Mouse (Mus musculus) layer of hippocampus, postnatal 25 days (tissue): ENCODE measurements around the gene Kcmf1. TPM values are rescaled to one million over a fixed set of nuclear protein-coding genes. Genes with fewer than 3 reads are reported as not detected.

Experiments used
- DNase-seq, 2 experiments: peaks; one replicate each; pipeline ENCODE4 v3.0.0; 2022; ENCODE audit warnings: mixed read lengths in 2 of 2, low spot score in 1 of 2; ENCODE audit errors: extremely low spot score in 1 of 2
- total RNA-seq, 2 experiments: library from RNA; stranded (reverse); gene quantifications; 2 replicates each; pipeline ENCODE4 v1.2.3; 2021

Kcmf1 gene
- total RNA-seq = 10 to 100 TPM; 60.1 to 65.6 TPM

DNA sequence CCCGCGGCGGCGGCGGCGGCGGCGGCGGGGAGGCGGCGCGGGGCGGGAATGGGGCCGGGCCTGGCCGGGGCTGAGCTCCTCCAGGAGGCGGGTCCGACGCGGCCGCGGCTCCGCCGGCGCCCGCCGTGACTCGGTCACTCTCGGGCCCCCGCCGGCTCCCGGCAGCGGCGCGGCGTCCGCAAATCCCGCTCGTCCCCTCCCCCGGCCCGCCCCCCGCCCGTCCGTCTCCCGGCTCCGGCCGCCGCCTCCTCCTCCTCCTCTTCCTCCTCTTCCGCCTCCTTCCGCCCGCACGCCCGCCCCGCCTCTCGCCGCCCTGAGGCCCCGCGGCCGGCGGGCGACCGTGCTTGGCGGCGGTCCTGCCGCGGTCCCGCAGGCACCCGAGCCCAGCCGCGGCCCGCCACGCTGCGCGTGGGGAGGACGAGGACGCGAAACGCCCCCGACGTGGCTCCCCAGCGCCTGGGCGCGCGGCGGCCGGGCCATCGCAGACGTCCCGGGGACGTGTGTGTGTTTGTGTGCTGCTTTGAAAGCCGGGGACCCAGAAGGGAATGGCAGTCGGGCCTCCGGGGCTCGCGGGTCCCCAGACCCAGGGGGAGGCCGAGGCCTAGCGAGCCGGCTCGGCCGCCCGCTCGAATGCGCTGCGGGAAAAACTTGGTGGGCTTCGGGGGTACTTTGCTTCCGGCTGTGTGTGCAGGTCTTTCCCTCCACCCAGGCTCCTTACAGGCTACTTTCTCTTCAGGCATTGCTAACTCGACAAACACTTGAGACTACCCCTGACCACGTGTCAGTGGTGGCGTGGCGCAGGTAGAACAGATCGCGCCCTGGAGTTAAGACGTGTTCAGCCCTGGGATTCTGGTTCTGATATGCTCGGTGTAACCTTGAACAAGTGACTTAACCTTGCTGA, at the start of gene Kcmf1:
Gene Kcmf1, minus strand, starts transcription at position 199 of the 901 bp plus-strand sequence.
- peak; percentile 49 to 65 for DNase-seq

DNA sequence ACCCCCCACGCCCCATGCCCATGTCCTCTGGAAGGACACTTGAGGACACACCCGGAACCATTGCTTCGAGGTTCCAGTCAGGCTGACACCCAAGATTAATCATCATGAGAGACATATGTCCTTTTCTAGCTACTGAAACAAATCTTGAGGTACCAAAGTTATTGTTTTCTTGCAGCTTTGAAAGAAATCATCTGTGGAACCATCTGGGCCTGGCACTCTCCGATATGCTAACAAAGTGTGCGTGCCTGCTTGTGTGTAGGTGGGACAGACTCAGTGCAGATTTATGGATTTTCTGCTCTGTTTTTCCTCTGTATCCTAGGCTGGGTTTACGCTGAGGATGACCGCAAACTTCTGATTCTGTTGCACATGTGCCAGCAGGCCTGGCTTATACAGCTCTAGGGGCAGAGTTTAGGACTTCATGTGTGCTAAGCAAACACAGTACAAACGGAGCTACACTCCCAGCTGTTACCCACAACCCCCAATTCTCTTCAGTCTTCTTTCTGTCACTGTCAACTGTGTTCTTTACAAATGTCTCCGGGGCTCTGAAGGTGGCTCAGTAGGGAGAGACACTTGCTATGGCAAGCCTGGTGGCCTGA, 49.5 kb upstream of the Kcmf1 start:
- DNase-seq = peak; percentile 48 to 58

DNA sequence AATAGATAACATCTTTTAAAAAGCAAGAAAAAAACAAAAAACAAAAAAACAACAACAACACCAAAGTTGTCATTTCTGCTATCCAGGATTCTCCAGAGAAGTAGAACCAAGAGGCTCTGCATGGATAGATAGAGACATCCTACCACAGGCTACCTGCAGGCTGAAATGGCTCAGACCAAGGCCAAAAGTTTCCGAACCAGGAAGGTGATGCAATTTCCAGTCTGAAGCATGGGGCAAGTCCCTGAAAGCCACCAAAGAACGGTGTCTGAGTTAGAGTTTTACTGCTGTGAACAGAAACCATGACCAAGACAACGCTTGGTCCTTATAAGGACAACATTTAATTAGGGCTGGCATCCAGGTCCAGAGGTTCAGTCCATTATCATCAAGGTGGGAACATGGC, 48.6 kb upstream of the Kcmf1 start:
- no peak for DNase-seq

DNA sequence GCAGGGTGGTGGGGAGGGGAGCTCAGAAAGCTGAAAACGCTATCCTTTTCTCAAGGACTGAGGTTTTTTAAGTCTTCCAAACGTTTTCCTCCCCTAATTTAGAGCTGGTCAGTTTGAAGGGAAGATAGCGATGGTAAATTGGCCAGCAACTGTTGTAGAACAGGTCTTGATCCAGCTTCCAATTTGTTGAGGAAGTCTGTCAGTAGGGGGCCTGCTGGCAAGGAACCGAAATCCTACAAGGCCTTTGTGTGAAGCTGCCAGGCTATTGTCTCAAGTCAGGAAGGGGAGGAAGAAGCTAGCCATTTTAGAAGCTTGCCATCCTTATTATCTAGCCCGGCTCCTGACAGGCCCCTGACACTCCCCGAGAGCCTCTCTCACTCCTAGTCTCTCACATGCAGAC, 48.2 kb upstream of the Kcmf1 start:
- DNase-seq = no peak

DNA sequence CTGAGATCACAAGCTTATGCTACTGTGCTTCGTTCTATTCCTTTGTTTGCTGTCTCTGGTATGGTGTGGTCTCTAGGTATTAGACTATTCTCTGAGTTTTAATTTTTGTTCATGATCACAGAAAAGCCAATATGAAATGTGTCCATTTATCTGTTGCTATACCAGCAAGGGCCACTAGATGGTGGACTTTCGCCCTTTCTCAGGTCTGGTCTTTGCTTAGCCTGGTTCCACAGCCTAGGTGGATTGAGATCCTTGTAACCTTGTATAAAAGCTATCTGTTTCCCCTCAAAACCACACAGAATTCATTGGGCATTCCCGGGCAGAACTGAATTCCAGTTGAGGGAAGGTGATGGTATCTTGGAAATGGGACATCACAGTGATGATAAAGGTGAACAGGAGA, 40.7 kb upstream of the Kcmf1 start:
- peak; percentile 56 to 89 for DNase-seq

DNA sequence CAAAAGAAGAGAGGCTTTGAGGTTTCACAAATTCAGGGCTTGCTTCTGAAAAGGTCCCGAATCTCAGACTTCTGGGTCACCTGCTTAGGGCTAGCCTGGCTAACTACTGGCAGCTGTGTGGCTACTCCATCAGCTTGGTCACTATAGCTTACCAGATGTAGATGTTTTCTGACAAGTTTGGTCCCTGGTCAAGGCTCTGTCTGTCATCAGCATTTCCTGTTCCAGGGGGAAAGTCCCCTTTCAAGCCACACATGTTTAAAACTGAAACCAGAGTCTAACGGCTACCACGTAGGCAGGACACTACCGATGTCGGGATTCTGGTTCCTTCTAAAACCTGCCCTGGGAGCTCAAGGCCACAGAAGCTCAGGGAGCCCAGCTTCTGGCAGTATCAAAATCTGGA, 38.1 kb upstream of the Kcmf1 start:
- DNase-seq = no peak

DNA sequence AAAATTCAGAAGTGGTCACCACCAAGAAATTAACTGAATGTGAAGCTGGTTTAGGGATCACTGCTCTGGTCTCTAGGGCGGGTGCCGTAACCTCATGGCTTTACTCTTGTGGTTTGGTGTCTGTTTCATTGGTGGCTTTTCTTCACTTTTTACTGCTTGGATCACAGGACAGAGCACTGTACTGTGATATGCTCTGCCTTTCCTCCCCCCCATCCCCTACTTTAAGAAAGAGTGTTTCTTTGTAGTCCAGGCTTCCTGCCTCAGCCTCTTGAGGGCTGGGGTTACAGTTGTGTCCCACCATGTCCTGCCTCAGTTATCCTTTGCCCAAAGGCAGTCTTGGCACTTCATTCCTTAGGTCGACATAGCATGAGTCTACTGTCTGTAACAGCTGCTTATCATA, 37.7 kb upstream of the Kcmf1 start:
- no peak for DNase-seq

DNA sequence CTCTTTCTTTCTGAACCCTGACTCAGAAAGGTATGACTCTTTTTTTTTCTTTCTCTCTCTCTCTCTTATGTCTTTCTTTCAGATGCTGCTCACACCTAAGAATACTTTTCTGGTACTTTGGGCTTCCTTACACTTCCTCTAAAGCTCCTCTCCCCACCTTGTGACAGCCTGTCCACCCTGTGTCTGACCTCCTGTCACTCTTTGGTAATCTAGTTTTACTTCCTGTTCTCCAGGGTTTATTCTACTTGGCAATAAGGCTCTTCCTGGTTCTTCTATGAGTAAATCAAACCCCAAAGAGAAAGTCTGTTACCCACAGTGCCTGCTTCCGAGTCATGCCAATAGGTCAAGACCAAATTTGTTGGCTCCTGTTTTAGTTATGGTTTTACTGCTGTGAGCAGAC, 33.2 kb upstream of the Kcmf1 start:
- DNase-seq = no peak

DNA sequence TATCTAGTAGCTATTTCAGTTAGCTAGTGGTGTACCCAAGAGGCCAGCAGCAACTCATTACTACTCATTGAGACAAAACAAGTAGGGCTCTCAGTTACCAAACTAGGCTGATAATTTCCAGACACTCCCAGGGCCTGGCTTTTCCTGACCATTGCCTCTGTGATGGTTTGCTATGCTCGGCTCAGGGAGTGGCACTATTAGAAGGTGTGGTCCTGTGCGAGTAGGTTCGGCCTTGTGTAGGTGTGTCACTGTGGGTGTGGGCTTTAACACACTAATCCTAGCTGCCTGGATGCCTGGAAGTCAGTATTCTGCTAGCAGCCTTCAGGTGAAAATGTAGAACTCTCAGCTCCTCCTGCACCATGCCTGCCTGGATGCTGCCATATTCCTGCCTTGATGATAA, 31.8 kb upstream of the Kcmf1 start:
- DNase-seq = no peak

DNA sequence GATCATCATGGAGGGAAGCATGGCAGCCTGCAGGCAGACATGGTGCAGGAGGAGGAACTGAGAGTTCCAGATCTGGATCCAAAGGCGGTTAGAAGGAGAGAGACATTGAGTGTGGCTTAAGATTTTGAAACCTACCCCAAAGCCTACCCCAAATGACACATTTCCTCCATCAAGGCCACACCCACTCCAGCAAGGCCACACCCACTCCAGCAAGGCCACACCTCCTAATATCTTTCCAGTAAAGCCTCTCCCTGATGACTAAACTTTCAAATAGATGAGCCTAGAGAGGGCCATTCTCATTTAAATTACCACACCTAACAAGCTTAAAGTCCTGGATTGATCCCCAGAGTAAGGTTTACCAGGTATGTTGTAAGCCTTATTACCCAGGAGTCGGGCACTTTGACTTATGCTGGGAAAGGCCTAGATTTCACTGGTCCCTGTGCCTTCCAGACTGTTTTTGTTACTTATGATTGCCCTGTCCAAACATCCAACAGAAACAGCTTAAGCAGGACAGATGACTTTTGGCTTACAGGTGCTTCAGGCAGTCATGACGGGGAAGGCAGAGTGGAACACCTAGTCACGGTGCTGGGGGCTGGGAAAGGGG, 30.1 kb upstream of the Kcmf1 start:
- DNase-seq = no peak

DNA sequence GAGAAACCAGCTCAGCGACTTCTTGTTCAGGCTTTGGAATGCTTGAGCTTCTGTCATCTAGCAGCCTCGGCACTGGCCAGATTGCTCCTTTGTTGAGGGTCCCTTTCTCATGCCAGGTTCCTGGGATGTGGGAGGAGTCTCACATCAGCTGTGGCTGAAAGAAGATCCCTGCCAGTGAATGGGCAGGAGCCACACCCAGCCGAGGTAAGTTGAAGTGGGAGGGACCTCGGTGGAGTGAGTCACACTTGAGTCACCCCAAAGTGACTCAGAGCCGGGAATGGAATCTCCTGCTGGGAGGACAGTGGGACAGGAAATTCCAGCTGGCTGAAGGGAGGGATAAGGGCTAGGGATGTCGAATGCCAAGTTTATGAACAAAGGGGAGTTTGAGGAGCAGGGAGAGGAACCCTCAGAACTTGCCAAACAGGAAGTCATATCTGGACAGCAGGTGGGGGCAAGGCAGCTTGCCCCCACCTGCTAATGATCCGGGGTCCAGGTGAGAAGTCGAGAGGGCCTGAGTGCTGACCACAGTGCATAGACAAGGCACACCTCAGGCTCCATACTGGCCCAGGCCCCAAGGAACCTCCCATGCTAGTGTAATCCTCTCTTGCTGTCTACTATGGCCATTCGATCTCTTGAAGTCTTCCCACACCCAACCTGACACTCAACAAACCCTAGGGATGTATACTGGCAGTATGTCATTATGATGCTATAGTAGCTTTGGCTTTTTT, 27.1 kb upstream of the Kcmf1 start:
- no peak for DNase-seq

DNA sequence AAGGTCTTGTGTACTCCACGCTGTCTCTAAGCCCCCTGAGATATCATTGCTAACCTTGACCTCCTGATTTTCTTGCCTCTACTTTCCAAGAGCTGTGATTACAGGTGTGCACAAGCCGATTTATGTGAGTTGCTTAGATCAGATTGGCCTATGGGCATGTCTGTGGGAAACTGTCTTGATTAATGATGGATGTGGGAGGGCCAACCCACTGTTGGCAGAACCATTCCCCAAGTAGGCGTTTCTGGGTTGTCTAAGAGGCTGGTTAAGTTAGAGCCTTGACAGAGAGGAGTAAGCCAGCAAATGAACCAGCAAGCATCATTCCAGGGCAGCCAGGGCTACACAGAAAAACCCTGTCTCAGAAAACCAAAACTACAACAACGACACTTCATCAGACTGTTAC, 26.3 kb upstream of the Kcmf1 start:
- no peak for DNase-seq

DNA sequence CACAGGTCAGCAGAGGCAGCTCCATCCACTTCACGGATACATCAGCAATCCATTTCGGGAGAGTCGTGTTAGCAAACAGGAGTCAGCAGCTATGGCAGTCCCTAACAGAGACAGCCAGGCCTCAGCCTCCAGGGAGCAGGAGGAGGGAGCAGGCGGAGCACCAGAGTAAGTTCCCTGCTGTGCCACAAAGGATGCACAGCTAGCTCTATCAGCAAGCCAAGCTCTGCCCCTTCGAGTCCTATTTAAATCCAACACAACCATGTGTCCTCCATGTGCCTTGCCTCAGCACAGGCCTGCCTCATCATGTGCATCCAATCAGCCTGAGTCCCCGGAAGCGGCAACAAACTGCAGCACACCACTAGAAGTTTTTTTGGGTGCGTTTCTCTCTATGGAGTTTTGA, 23.6 kb upstream of the Kcmf1 start:
- no peak for DNase-seq

DNA sequence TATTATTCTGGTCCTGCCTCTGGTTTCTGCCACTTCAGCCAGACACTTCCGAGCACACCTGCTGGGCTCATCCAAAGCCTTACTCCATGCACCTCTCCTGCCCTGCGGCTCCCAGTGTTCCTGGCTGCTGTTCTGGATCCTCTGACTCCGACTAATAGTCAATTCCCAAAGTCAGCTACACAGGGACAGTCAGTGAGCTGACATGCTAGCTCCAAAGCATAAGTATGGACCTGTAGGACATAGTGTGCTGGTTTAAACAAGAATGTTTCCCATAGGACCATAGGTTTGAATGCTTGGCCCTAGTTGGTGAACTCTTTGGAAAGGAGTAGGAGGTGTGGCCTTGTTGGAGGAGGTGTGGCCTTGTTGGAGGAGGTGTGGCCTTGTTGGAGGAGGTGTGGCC, 21.3 kb upstream of the Kcmf1 start:
- no peak for DNase-seq

DNA sequence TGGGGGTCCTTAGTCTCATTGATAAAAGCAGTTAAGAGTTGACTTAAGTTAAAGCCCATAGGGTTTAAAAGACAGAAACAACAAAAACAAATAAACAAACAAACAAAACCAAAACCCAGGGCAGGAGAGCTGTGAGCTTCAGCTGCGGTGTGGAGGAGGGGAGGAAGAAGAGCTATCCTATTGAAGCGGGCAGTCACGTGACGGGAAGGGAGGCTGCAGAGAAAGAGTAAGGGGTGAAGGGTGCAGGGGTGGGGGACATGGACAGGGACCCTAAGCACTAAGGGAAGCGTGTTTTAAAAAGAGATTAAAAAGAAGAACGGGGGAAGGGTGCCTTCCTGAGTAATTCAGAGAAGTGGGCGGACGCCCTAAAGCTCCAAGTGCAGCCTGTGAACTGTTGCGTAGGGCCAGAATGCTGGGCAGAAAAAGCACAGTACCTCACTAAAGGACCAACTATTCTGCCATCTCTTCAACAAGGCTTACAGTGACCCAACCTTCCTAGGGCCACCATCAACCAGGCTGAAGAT, 18.8 kb upstream of the Kcmf1 start:
- no peak for DNase-seq

DNA sequence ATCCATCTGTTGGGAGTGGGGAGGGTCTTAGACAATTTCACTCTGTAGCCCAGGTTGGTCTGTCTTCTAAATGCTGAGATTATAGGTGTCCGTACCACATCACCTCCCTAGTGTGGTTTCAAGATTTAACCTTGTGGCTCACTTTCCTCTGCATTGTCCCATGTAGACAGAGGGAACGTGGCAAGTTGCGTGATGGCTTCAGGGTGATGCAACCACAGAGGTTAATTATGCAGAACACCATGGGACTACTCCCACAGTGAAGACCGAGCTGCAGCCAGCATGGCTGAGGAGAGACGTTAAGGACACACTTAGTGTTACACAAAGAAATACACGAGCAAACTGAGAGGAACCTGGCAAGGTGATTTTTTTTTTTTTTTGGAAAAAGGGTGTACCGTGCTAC, 16.6 kb upstream of the Kcmf1 start:
- DNase-seq = no peak

DNA sequence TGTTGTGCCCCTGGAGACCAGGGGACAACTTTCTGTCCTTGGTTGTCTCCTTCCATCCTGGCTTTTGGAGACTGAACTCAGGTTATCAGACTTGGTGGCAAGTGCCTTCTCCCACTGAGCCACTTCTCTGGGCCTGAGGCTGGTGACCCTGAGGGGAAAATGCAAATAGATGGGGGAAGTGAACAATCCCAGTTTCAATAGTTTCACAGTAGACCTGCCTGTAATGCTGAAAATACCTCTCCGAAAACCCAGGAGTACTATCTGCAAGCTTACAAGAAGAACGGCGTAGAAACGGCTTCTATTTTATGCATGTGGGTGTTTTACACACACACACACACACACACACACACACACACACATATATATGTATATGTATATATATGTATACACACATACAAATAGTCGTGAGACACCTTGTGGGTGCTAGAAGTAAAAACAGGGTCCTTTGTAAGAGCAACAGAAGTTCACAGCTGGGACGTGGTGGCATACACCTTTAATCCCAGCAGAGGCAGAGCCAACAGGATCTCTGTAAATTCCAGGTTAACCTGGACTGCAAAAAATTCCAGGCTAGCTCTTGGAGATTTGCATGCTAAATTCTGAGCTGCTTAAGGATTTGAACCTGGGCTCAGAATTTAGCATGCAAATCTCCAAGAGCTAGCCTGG, 14.4 kb upstream of the Kcmf1 start:
- no peak for DNase-seq

DNA sequence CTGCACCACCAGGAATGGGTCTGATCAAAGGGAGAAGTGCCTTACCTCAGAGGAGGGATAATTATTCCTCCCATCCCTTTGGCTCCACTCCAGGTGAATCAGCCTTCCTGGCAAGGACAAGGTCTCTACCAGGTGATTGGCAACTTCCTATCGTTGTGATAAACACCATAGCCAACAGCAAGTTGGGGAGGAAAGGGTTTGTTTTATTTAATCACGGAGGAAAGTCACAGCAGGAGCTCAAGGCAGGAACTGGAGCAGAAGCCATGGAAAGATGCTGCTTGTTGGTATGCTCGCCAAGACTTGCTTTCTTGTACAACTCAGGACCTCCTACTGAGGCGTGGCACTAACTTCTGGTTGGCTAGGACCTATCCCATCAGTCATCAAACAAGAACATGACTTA, 11.5 kb upstream of the Kcmf1 start:
- DNase-seq = no peak

DNA sequence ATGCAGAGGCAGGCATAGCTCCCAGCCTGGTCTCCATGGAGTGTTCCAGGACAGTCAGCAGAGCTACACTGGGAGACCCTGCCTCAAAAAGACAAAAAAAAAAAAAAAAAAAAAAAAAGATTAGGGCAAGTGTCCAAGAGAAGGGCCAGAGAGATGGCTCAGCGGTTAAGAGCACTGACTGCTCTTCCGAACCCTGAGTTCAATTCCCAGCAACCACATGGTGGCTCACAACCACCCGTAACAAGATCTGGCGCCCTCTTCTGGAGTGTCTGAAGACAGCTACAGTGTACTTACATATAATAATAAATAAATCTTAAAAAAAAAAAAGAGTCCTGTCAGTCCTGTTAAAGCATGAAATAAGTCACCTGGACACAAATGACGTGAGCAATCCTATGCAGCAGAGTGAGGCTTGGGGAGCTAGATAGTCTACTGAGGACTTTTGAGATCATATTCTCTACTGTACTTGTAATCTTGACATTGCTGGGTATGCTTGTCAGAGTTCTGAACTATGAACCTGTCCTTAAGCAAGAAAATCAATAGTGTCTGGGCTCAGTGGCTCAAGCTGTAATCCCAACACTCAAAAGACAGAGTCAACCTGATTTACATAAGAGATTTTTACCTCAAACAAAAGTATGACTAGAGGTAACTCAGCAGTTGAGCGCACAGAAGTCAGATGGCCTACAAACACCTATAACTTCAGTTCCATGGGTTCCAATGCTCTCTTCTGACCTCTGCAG, 2.6 kb upstream of the Kcmf1 start:
- no peak for DNase-seq

DNA sequence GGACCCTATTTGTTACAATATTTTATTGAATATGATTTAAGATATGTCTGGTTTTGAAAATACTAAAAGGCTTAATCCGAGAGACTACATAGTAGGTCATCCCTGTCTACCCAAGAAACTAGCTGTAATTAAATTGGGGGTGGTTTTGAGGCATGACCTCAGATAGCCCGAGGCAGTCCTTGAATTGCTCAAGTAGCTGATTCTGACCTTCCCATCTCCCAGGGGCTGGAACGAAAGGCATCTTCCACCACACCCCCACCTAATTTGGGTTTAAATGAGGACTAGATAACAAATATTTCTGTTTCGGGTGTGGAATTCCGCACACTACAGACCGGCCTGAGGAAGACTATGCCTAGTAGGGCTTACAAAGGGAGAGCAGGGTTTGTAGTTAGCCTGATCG, 1.2 kb upstream of the Kcmf1 start:
- no peak for DNase-seq
